Mouse (Mus musculus): ENCODE results near the gene Spg11. TPM values are rescaled to one million over a fixed set of nuclear protein-coding genes. Genes with fewer than 3 reads are reported as not detected.

The Spg11 gene
- polyA plus RNA-seq, 1 experiment = 16.4 TPM

DNA sequence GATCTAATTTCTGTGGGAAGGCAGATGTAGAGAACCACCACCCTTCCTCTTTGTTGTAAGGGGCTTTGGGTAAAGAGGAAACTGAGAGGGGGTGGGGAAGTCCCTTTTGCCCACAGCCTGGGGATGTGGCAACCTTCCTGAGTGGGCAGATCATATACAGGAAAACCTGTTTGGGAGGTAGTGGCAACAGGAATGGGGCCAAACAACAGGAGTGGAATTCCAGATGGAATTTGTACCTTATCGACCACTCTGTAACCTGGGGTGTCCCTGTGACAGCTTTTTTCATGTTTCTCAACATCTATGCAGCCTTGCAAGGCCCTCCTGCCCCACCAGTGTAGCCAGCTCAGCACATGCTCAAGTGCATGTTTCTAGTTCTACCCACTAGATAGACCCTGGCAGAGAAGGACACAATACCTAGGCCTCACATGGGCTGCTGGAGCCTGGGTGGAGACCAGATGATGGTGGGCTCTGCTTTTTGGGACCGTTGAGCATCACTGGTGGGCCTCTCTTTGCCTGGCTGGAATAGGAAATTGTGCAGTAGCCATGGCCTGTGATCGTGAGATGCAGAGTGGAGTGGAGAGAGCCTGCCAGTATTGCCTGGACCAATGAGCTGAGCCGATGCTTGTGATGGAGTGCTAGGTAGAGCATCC is 38.0 kb upstream of the Spg11 start:
- Histone ChIP-seq H3K4me3 (ENCODE audit: insufficient read depth, low read length) (no peak overlapping the region), H3K4me1 (ENCODE audit: control insufficient read depth, insufficient read depth, low read length) (peaks cover 44% of the 10 kb centered on the region), H3K27ac (ENCODE audit: insufficient read depth, low read depth, low read length) (peak overlapping the region; percentile 20; the same call in 1 of the 2 replicates)
- TF ChIP-seq POLR2A (IDR thresholded peaks at IDR 0.05; ENCODE audit: borderline replicate concordance, low read depth, low read length) (no peak), CTCF (IDR thresholded peaks at IDR 0.05; ENCODE audit: low read depth, low read length) (no peak)

DNA sequence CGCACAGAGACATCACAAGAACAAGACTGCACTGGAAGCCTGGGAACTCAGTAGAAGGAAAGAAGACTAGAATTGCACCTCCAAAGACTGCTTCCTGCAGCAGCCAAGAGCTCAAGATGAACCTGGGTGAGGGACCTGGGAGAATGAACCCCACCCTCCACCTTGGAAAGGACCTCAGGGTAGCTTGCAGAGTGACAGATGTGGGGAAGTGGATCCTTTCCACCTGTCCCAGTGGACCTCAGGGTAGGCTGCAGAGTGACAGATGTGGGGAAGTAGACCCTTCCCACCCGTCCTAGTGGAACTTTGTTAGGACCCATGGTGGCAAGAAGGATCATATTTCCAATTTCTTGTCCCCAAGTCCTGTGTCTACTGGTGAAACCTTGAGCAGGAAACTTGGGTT is 37.1 kb upstream of the Spg11 start:
- Histone ChIP-seq H3K27ac (ENCODE audit: insufficient read depth, low read depth, low read length) (peak overlapping the region; percentile 42), H3K4me1 (ENCODE audit: control insufficient read depth, insufficient read depth, low read length) (peaks cover 52% of the 10 kb centered on the region), H3K4me3 (ENCODE audit: insufficient read depth, low read length) (no peak overlapping the region)
- TF ChIP-seq POLR2A (IDR thresholded peaks at IDR 0.05; ENCODE audit: borderline replicate concordance, low read depth, low read length) = no peak
- TF ChIP-seq CTCF (IDR thresholded peaks at IDR 0.05; ENCODE audit: low read depth, low read length) = no peak

- H3K4me3 ChIP-seq (ENCODE audit: insufficient read depth, low read length) = no peak overlapping the region
- no peak for TF ChIP-seq POLR2A (IDR thresholded peaks at IDR 0.05; ENCODE audit: borderline replicate concordance, low read depth, low read length)
- no peak for TF ChIP-seq CTCF (IDR thresholded peaks at IDR 0.05; ENCODE audit: low read depth, low read length)
- H3K27ac ChIP-seq (ENCODE audit: insufficient read depth, low read depth, low read length) = no peak overlapping the region
- peaks cover 58% of the 10 kb centered on the region for H3K4me1 ChIP-seq (ENCODE audit: control insufficient read depth, insufficient read depth, low read length)
Observed at GRCm38 (mm10) chr2:122154479-122154878, 36.3 kb upstream of the Spg11 start.

DNA sequence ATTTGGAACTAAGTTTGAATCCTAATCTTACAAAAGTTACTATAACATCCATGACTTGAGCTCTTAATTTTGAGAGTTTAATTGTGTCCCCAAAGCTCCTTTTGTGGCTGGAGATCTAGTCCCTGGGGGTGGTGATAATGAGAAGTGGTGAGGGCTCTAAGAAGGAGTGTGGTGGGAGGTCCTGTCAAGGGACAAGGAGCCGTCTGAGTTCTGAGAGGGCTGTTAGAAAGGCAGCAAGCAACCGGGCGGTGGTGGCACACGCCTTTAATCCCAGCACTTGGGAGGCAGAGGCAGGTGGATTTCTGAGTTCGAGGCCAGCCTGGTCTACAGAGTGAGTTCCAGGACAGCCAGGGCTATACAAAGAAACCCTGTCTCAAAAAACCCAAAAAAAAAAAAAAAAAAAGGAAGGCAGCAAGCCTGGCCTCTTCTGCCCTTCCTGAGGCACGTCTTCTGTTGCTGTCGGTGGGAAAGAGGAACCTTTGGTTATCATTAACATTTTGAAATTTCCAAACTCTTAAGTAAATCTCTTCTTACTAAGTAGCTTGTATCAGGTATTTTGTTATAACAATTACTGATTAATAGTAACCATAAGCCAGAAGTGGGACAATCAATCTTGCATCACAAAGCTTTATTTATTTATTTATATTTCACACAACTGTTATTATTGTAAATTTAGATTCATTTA is 35.6 kb upstream of the Spg11 start:
- H3K4me3 ChIP-seq (ENCODE audit: insufficient read depth, low read length) = no peak overlapping the region
- H3K27ac ChIP-seq (ENCODE audit: insufficient read depth, low read depth, low read length) = peak overlapping the region; percentile 30
- H3K4me1 ChIP-seq (ENCODE audit: control insufficient read depth, insufficient read depth, low read length) = peaks cover 58% of the 10 kb centered on the region
- no peak for TF ChIP-seq CTCF (IDR thresholded peaks at IDR 0.05; ENCODE audit: low read depth, low read length)
- TF ChIP-seq POLR2A (IDR thresholded peaks at IDR 0.05; ENCODE audit: borderline replicate concordance, low read depth, low read length) = no peak

GRCm38 (mm10) chr2:122152850-122153249 is 34.7 kb upstream of the Spg11 start:
- Histone ChIP-seq H3K4me1 (ENCODE audit: control insufficient read depth, insufficient read depth, low read length) (peaks cover 58% of the 10 kb centered on the region), H3K4me3 (ENCODE audit: insufficient read depth, low read length) (no peak overlapping the region), H3K27ac (ENCODE audit: insufficient read depth, low read depth, low read length) (peak overlapping the region; percentile 30)
- TF ChIP-seq POLR2A (IDR thresholded peaks at IDR 0.05; ENCODE audit: borderline replicate concordance, low read depth, low read length) (no peak), CTCF (IDR thresholded peaks at IDR 0.05; ENCODE audit: low read depth, low read length) (no peak)

GRCm38 (mm10) chr2:122151221-122151620 is 33.0 kb upstream of the Spg11 start:
- Histone ChIP-seq H3K4me1 (ENCODE audit: control insufficient read depth, insufficient read depth, low read length) (peaks cover 55% of the 10 kb centered on the region), H3K27ac (ENCODE audit: insufficient read depth, low read depth, low read length) (no peak overlapping the region), H3K4me3 (ENCODE audit: insufficient read depth, low read length) (peak overlapping the region; percentile 84; the same call in 1 of the 2 replicates)
- TF ChIP-seq POLR2A (IDR thresholded peaks at IDR 0.05; ENCODE audit: borderline replicate concordance, low read depth, low read length) (no peak), CTCF (IDR thresholded peaks at IDR 0.05; ENCODE audit: low read depth, low read length) (no peak)

DNA sequence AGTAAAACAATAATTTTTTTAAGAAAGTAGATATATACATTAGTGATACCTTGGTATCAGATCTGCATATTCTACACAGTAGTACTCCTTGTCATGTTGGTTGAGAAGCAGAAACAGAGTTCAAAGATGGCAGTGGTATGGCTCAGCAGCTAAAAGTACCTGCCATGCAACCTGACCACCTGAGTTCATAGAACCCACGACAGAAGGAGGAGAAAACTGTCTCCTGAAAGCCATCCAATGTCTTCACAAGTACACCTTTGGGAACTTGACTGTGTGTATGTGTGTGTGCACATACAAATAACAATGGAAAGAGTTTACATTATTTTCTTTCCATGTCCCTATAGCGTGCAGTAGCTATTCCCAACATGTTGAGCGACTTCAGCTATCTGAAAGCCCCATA is 31.5 kb upstream of the Spg11 start:
- Histone ChIP-seq H3K4me3 (ENCODE audit: insufficient read depth, low read length) (peak overlapping the region; percentile 84), H3K4me1 (ENCODE audit: control insufficient read depth, insufficient read depth, low read length) (peaks cover 47% of the 10 kb centered on the region), H3K27ac (ENCODE audit: insufficient read depth, low read depth, low read length) (no peak overlapping the region)
- TF ChIP-seq CTCF (IDR thresholded peaks at IDR 0.05; ENCODE audit: low read depth, low read length) (no peak), POLR2A (IDR thresholded peaks at IDR 0.05; ENCODE audit: borderline replicate concordance, low read depth, low read length) (no peak)

DNA sequence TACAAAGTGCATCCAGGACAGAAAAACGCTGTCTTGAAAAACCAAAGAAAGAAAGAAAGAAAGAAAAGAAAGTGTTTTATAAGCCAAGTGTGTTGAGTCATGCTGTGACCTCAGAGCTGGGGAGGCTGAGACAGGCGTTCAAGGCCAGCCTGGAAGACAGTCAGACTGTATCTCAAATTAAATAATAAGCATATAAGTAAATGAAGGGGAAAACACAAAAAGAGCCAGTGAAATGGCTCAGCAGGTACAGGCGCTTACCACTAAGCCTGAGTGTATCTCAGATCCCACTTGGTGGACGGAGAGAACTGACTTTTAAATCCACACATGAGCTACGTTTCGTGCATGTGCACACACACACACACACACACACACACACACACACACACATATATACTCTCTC is 31.1 kb upstream of the Spg11 start:
- H3K4me3 ChIP-seq (ENCODE audit: insufficient read depth, low read length) = peak overlapping the region; percentile 84
- H3K27ac ChIP-seq (ENCODE audit: insufficient read depth, low read depth, low read length) = no peak overlapping the region; the same call in 1 of the 2 replicates
- H3K4me1 ChIP-seq (ENCODE audit: control insufficient read depth, insufficient read depth, low read length) = peaks cover 43% of the 10 kb centered on the region
- TF ChIP-seq POLR2A (IDR thresholded peaks at IDR 0.05; ENCODE audit: borderline replicate concordance, low read depth, low read length) (no peak), CTCF (IDR thresholded peaks at IDR 0.05; ENCODE audit: low read depth, low read length) (no peak)

DNA sequence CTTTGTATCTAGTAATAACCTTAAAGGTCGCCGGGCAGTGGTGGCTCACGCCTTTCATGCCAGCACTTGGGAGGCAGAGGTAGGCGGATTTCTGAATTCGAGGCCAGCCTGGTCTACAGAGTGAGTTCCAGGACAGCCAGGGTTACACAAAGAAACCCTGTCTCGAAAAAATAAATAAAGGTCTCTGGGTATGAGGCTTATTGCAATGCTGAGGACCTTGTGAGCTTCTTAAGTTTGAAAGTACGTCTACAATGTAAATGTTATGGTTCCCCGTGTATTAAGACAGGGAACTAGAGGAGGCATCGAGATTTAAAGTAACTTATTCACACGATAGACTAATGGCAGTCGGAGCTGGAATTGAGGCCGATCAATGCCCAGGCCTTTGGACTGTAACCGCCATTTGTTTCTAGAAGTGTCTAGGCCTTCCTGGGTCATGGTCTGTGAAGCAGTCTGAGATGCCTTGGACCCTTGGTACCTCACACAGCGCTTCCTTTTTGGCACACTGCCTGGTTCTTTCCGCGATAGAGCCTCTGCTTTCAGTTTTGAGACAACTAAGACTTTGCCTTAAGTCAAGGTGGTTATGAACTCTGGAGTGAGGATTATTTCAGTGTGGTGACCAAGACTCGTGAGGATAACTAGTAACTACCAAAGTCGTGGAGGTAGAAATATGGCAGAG is 30.2 kb upstream of the Spg11 start:
- Histone ChIP-seq H3K4me3 (ENCODE audit: insufficient read depth, low read length) (peak overlapping the region; percentile 84), H3K27ac (ENCODE audit: insufficient read depth, low read depth, low read length) (peak overlapping the region; percentile 84), H3K4me1 (ENCODE audit: control insufficient read depth, insufficient read depth, low read length) (peaks cover 37% of the 10 kb centered on the region)
- TF ChIP-seq POLR2A (IDR thresholded peaks at IDR 0.05; ENCODE audit: borderline replicate concordance, low read depth, low read length) (no peak), CTCF (IDR thresholded peaks at IDR 0.05; ENCODE audit: low read depth, low read length) (no peak)

Measured in bone marrow macrophage, adult 2 months (primary cell).